Mouse (Mus musculus) liver, postnatal 0 days (tissue): ENCODE results near the gene Xpnpep3. TPM values are rescaled to one million over a fixed set of nuclear protein-coding genes. Genes with fewer than 3 reads are reported as not detected.
A peak's percentile ranks its signal among the peaks of the same experiment; 100 is the strongest.

Experiments used
- ATAC-seq: fragments of 200-750 bp; cut with Nextera tagmentation; 2 replicates; pipeline ENCODE4 v1.8.0; 2017; ENCODE audit warnings: mild to moderate bottlenecking, moderate library complexity
- DNase-seq: peaks from one replicate; pipeline ENCODE4 v3.0.0-alpha.2; 2016
- H3K27ac ChIP-seq: fragments of 300-500 bp; sonication (generic); 2 replicates; pipeline ENCODE4 v1.5.1; 2014; ENCODE audit warnings: antibody characterized with exemption, moderate library complexity, mild to moderate bottlenecking, low read depth
- H3K27me3 ChIP-seq: fragments of 300-500 bp; sonication (generic); 2 replicates; pipeline ENCODE4 v1.6.1; 2014; ENCODE audit warnings: low read length, control low read depth, mixed read lengths; ENCODE audit not compliant: insufficient read depth
- H3K36me3 ChIP-seq: fragments of 300-500 bp; sonication (generic); replicated peaks from 2 replicates; pipeline ENCODE4 v1.6.1; 2014; ENCODE audit warnings: mild to moderate bottlenecking, control low read depth, low read length, moderate library complexity, mixed read lengths; ENCODE audit not compliant: insufficient read depth
- H3K4me1 ChIP-seq: fragments of 300-500 bp; sonication (generic); 2 replicates; pipeline ENCODE4 v1.6.1; 2014; ENCODE audit warnings: antibody characterized with exemption, mild to moderate bottlenecking, control low read depth; ENCODE audit not compliant: insufficient read depth
- H3K4me2 ChIP-seq: fragments of 300-500 bp; sonication (generic); 2 replicates; pipeline ENCODE4 v1.6.1; 2014; ENCODE audit warnings: low read depth, mild to moderate bottlenecking, low read length, moderate library complexity, mixed read lengths
- H3K4me3 ChIP-seq: fragments of 300-500 bp; sonication (generic); 2 replicates; pipeline ENCODE4 v1.5.1; 2014; ENCODE audit warnings: low read depth, low read length
- H3K9ac ChIP-seq: fragments of 300-500 bp; sonication (generic); replicated peaks from 2 replicates; pipeline ENCODE4 v1.6.1; 2014; ENCODE audit warnings: mild to moderate bottlenecking, moderate library complexity
- H3K9me3 ChIP-seq: fragments of 300-500 bp; sonication (generic); 2 replicates; pipeline ENCODE4 v1.6.1; 2016; ENCODE audit warnings: mild to moderate bottlenecking, control low read depth, low read length, mixed read lengths
- CTCF ChIP-seq: sonication (generic); IDR thresholded peaks from 2 replicates; pipeline ENCODE4 v1.5.1; 2016; ENCODE audit warnings: antibody characterized with exemption, low read depth
- EP300 ChIP-seq: IDR thresholded peaks from 2 replicates; pipeline ENCODE4 v1.6.1; 2016; ENCODE audit warnings: antibody characterized with exemption, low read depth, mild to moderate bottlenecking
- WGBS: fragments of 180-500 bp; shearing (Covaris S2); extraction: QIAGEN DNeasy Blood & Tissue Kit; methylation state at CpG from one replicate; pipeline ENCODE4 v1.1.7; 2014; ENCODE audit not compliant: insufficient replicate concordance; 5-methylcytosine and 5-hydroxymethylcytosine counted together
- polyA plus RNA-seq: library from polyadenylated mRNA; unstranded; fragments of >200 nt; fragmentation: Nextera tagmentation; extraction: Ambion mirVana; gene quantifications from 2 replicates; pipeline ENCODE4 v1.2.1, GENCODE M21; 2015

Xpnpep3 gene
- polyA plus RNA-seq, 1 experiment from 2014 or later: 4.3 TPM

DNA sequence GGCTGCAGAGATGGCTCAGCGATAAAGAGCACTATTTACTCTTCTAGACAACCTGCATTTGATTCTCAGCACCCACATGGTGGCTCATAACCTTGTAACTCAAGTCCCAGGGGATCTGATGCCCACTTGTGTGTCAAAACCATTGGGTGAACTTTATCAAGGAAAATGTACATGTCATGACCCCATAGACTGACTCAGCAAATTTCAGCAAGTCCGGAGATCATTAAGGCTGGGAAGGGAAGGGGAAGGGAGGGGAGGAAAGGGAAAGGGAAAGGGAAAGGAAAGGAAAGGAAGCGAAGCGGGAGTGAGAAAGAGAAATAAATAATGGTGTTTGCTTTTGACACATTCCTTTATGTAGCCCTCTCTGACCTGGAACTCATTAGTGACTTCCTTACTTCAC lies 18.1 kb downstream of the Xpnpep3 start:
- Histone ChIP-seq H3K27me3 (no peaks in the 10 kb centered on the region), H3K36me3 (peaks cover 12% of the 10 kb centered on the region), H3K9ac (no peak overlapping the region), H3K9me3 (no peaks in the 10 kb centered on the region), H3K4me3 (no peak overlapping the region), H3K27ac (peak overlapping the region; percentile 8; the same call in 1 of the 2 replicates), H3K4me1 (peaks cover 27% of the 10 kb centered on the region), H3K4me2 (no peak overlapping the region)
- ATAC-seq (no peak), DNase-seq (no peak)
- TF ChIP-seq CTCF (no peak), EP300 (no peak)
- 81% methylated on average over 4 of the region's 4 CpGs for WGBS

DNA sequence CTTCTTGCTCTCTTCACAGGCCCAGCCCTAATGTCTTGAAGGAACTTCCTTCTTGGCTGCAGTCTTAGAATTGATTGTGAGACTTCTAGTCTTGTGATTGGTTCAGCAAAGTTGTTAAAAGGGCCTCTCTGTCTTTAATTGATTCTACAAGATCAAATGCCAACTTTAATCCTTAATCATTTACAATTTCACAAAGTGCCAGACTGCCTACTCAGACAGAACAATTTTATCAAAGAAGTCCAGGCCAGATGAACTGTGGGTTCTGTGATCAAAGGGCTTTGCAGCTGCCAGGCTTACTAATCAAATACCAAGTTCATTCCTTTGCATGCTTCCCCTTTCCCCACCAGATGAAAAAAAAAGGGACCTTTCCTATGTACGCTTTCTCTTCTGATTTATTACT lies 21.5 kb downstream of the Xpnpep3 start:
- Histone ChIP-seq H3K9ac (peak overlapping the region; percentile 26; the same call in 1 of the 2 replicates), H3K27ac (peak overlapping the region; percentile 62), H3K36me3 (peaks cover 5% of the 10 kb centered on the region), H3K4me1 (peaks cover 25% of the 10 kb centered on the region), H3K27me3 (no peaks in the 10 kb centered on the region), H3K9me3 (no peaks in the 10 kb centered on the region), H3K4me2 (peak overlapping the region; percentile 55), H3K4me3 (no peak overlapping the region)
- no peak for DNase-seq
- no peak for ATAC-seq
- WGBS: 31% methylated on average over 1 of the region's 1 CpGs
- no peak for TF ChIP-seq EP300
- TF ChIP-seq CTCF: no peak

DNA sequence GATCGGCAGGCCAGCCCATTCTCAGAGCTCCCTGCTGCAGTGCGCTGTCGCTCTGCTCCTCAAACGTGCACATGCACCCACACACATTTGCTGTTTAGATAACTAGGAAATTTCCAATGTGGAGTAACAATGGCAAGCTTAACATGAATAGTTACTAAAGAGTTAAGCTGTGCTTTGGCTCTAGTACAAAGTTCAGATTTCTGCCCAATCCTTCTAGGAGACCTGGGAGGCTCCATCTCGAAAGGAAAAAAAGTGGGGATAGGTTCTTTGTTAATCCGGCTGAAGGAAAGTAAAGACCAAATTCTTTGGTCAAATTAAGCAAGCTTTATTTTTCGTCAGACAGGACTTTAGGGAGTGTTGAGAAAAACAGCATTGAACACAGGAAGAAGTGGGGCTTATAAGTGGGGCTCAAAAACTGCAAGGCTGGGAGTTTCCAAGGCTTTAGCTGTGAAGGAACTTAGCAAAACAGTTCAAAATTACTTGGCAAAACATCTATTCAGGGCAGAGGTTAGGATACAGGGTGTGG lies 22.3 kb downstream of the Xpnpep3 start:
- no peak for DNase-seq
- H3K27ac ChIP-seq: peak overlapping the region; percentile 62
- 57% methylated on average over 7 of the region's 7 CpGs for WGBS
- H3K36me3 ChIP-seq: peaks cover 7% of the 10 kb centered on the region
- no peak for ATAC-seq
- H3K27me3 ChIP-seq: no peaks in the 10 kb centered on the region
- TF ChIP-seq EP300 (no peak), CTCF (no peak)
- H3K4me3 ChIP-seq: no peak overlapping the region
- peak overlapping the region; percentile 55 for H3K4me2 ChIP-seq
- no peaks in the 10 kb centered on the region for H3K9me3 ChIP-seq
- H3K4me1 ChIP-seq: peaks cover 21% of the 10 kb centered on the region
- peak overlapping the region; percentile 50 for H3K9ac ChIP-seq

DNA sequence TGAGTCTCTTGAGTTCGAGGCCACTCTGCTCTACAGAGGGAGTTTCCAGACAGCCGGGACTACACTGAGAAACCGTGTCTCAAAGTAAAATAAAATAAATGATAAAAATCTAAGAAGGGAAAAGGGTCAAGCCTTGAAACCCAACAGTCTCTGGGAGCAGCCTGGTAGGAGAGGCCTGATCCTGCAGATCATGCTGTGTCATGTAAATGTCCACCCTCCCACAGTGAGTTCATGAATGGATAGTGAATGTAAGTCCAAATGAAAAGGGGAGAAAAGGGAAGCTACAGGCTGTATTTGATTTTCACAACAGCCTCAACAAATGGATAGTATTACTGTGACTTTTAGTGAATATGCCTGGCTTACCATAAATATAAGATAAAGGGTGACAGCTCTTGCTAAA lies 25.4 kb downstream of the Xpnpep3 start:
- DNase-seq (no peak), ATAC-seq (no peak)
- WGBS: 85% methylated on average over 3 of the region's 3 CpGs
- H3K27ac ChIP-seq: no peak overlapping the region
- no peaks in the 10 kb centered on the region for H3K27me3 ChIP-seq
- TF ChIP-seq CTCF (no peak), EP300 (no peak)
- H3K9me3 ChIP-seq: no peaks in the 10 kb centered on the region
- no peak overlapping the region for H3K4me3 ChIP-seq
- H3K4me2 ChIP-seq: no peak overlapping the region
- H3K36me3 ChIP-seq: peaks cover 14% of the 10 kb centered on the region
- no peak overlapping the region for H3K9ac ChIP-seq
- peaks cover 15% of the 10 kb centered on the region for H3K4me1 ChIP-seq

DNA sequence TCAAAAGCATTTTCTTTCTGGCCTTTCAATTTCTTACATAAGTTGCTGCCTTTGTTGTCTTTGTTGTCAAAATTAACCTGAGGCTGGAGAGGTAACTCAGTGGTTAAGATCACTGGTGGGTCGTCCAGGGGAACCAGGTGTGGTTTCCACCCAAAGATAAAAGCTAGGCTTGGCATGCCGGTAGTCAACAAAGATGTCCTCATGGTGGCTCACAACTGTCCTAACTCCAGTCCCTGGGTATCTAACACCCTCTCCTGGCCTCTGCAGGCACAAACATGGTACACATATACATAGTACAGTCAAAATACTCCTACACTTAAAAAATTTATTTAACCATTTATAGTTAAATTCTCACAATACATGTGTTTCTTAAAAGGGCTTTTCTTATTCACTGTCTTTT lies 28.0 kb downstream of the Xpnpep3 start:
- no peak overlapping the region for H3K9ac ChIP-seq
- peaks cover 23% of the 10 kb centered on the region for H3K36me3 ChIP-seq
- no peak overlapping the region for H3K27ac ChIP-seq
- WGBS: 63% methylated on average over 2 of the region's 2 CpGs
- H3K4me2 ChIP-seq: no peak overlapping the region
- H3K9me3 ChIP-seq: no peaks in the 10 kb centered on the region
- peak; percentile 34 for TF ChIP-seq CTCF
- no peak for TF ChIP-seq EP300
- no peaks in the 10 kb centered on the region for H3K4me1 ChIP-seq
- DNase-seq: no peak
- no peak overlapping the region for H3K4me3 ChIP-seq
- no peak for ATAC-seq
- no peaks in the 10 kb centered on the region for H3K27me3 ChIP-seq

DNA sequence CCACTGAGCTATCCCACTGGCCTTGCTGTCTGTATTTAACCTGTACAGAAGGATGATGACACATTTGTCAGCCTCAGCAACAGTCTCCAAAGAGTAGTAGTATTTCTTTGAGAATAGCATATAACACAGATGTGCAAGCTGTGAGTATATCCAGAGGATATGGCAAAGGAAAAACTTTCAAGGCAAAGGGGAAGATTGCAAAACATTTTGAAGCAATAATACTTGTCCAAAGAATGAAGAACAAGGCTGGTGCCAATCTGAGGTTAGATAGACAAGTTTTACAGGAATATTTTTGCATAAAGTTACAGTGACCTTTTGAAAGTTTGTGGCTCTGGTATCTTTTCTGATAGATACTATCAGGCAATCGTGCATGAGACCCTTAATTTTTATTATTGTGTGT lies 31.3 kb downstream of the Xpnpep3 start:
- DNase-seq: no peak
- Histone ChIP-seq H3K27ac (no peak overlapping the region), H3K4me2 (no peak overlapping the region), H3K36me3 (peaks cover 26% of the 10 kb centered on the region), H3K9ac (no peak overlapping the region), H3K4me1 (no peaks in the 10 kb centered on the region), H3K4me3 (no peak overlapping the region), H3K27me3 (no peaks in the 10 kb centered on the region), H3K9me3 (no peaks in the 10 kb centered on the region)
- 88% methylated on average over 1 of the region's 1 CpGs for WGBS
- TF ChIP-seq CTCF (no peak), EP300 (no peak)
- ATAC-seq: no peak

DNA sequence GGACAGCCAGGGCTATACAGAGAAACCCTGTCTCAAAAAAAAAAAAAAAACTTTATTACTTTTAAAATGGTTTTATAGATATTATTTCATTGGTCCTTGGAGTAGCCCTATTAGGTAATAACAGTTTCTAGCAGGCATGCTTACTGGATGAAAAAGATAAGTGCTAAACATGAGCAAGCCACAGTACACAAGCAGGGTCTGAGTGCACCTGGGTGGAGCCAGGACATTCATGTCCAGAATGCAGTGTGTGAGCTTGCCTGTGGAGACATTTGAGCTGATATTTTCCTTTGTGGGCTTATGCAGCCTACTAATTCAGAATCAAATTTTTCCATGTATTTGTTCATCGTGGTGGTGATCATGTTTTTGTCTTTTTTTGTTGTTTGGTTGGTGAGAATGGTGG lies 38.4 kb downstream of the Xpnpep3 start:
- H3K4me3 ChIP-seq: no peak overlapping the region
- no peaks in the 10 kb centered on the region for H3K4me1 ChIP-seq
- TF ChIP-seq CTCF: no peak
- TF ChIP-seq EP300: no peak
- 91% methylated on average over 1 of the region's 1 CpGs for WGBS
- H3K4me2 ChIP-seq: no peak overlapping the region
- H3K9me3 ChIP-seq: no peaks in the 10 kb centered on the region
- H3K9ac ChIP-seq: no peak overlapping the region
- ATAC-seq: no peak
- H3K27me3 ChIP-seq: no peaks in the 10 kb centered on the region
- DNase-seq: no peak
- no peak overlapping the region for H3K27ac ChIP-seq
- peaks cover 28% of the 10 kb centered on the region for H3K36me3 ChIP-seq
